Mouse (Mus musculus) MEL (cell line): ENCODE data around the gene Ctnnb1. TPM values are rescaled to one million over a fixed set of nuclear protein-coding genes. Genes with fewer than 3 reads are reported as not detected.

ENCODE experiments used
- DNase-seq: peaks from one replicate; pipeline ENCODE4 v3.0.0; 2011; ENCODE audit warnings: low read depth, low spot score
- H3K27ac ChIP-seq: 2 replicates; pipeline ENCODE4 v1.5.1; 2012; ENCODE audit warnings: low read depth, mild to moderate bottlenecking, control low read depth, low read length, moderate library complexity; ENCODE audit not compliant: control insufficient read depth
- H3K27me3 ChIP-seq, 2 experiments: fragments of 150-350 bp in 1 of 2; sonication (generic) in 1 of 2; 2 replicates each; pipeline ENCODE4 v1.6.1; 2012; ENCODE audit warnings: low read length in 2 of 2, mild to moderate bottlenecking in 2 of 2, improper control_type of control experiment in 1 of 2, moderate library complexity in 1 of 2; ENCODE audit not compliant: insufficient read depth in 2 of 2, control insufficient read depth in 1 of 2
- H3K36me3 ChIP-seq, 2 experiments: 2 replicates each; pipeline ENCODE4 v1.6.1; 2012 to 2014; ENCODE audit warnings: low read length in 2 of 2, improper control_type of control experiment in 1 of 2, inconsistent platforms in 1 of 2, mild to moderate bottlenecking in 1 of 2; ENCODE audit not compliant: insufficient read depth in 2 of 2, control insufficient read depth in 1 of 2
- H3K4me1 ChIP-seq, 2 experiments: fragments of 150-350 bp in 1 of 2; sonication (generic) in 1 of 2; 2 replicates each; pipeline ENCODE4 v1.6.1; 2012; ENCODE audit warnings: low read length in 2 of 2, improper control_type of control experiment in 1 of 2, mild to moderate bottlenecking in 1 of 2; ENCODE audit not compliant: insufficient read depth in 2 of 2, control insufficient read depth in 1 of 2
- H3K4me3 ChIP-seq, 2 experiments: fragments of 150-350 bp in 1 of 2; sonication (generic) in 1 of 2; 2 replicates each; pipeline ENCODE4 v1.5.1; 2012; ENCODE audit warnings: low read depth in 2 of 2, low read length in 2 of 2, mild to moderate bottlenecking in 2 of 2, moderate library complexity in 2 of 2, control low read depth in 1 of 2, improper control_type of control experiment in 1 of 2; ENCODE audit not compliant: control insufficient read depth in 1 of 2, insufficient read depth in 1 of 2
- H3K79me2 ChIP-seq: 2 replicates; pipeline ENCODE4 v1.6.1; 2012; ENCODE audit warnings: mild to moderate bottlenecking, low read length, moderate library complexity; ENCODE audit not compliant: control insufficient read depth, poor library complexity, insufficient read depth
- H3K9ac ChIP-seq: 2 replicates; pipeline ENCODE4 v1.6.1; 2012; ENCODE audit warnings: low read depth, mild to moderate bottlenecking, control low read depth, low read length, moderate library complexity; ENCODE audit not compliant: control insufficient read depth, poor library complexity, severe bottlenecking
- H3K9me3 ChIP-seq: fragments of 150-350 bp; sonication (generic); replicated peaks from 2 replicates; pipeline ENCODE4 v1.6.1; 2012; ENCODE audit warnings: mild to moderate bottlenecking, low read length, improper control_type of control experiment, moderate library complexity; ENCODE audit not compliant: insufficient read depth
- ELF1 ChIP-seq: IDR thresholded peaks from 2 replicates; pipeline ENCODE4 v1.6.1; 2014; ENCODE audit warnings: low read depth, mild to moderate bottlenecking, inconsistent platforms, low read length, improper control_type of control experiment, moderate library complexity
- EP300 ChIP-seq, 2 experiments: IDR thresholded peaks; 2 replicates each; pipeline ENCODE4 v1.6.1; 2011; ENCODE audit warnings: improper control_type of control experiment in 2 of 2, low read length in 2 of 2, low read depth in 1 of 2, mild to moderate bottlenecking in 1 of 2
- HCFC1 ChIP-seq: IDR thresholded peaks from 2 replicates; pipeline ENCODE4 v1.6.1; 2012; ENCODE audit warnings: low read depth, mild to moderate bottlenecking, inconsistent platforms, low read length, improper control_type of control experiment, moderate library complexity
- MAFK ChIP-seq: IDR thresholded peaks from 2 replicates; pipeline ENCODE4 v1.6.1; 2011; ENCODE audit warnings: low read depth, mild to moderate bottlenecking, low read length, improper control_type of control experiment, borderline replicate concordance
- MAX ChIP-seq: IDR thresholded peaks from 2 replicates; pipeline ENCODE4 v1.6.1; 2011; ENCODE audit warnings: low read length, improper control_type of control experiment
- MAZ ChIP-seq: IDR thresholded peaks from 2 replicates; pipeline ENCODE4 v1.6.1; 2012; ENCODE audit warnings: low read depth, mild to moderate bottlenecking, inconsistent platforms, low read length, improper control_type of control experiment
- NRF1 ChIP-seq: IDR thresholded peaks from 2 replicates; pipeline ENCODE4 v1.6.1; 2014; ENCODE audit warnings: low read depth, mild to moderate bottlenecking, inconsistent platforms, low read length, improper control_type of control experiment, moderate library complexity; ENCODE audit not compliant: poor library complexity, insufficient read depth, severe bottlenecking
- POLR2A ChIP-seq, 2 experiments: IDR thresholded peaks; 2 replicates each; pipeline ENCODE4 v1.6.1; 2011 to 2012; ENCODE audit warnings: low read length in 2 of 2, mild to moderate bottlenecking in 2 of 2, control low read depth in 1 of 2, improper control_type of control experiment in 1 of 2, low read depth in 1 of 2, moderate library complexity in 1 of 2; ENCODE audit not compliant: control insufficient read depth in 1 of 2, insufficient read depth in 1 of 2, poor library complexity in 1 of 2
- POLR2AphosphoS5 ChIP-seq: IDR thresholded peaks from 2 replicates; pipeline ENCODE4 v1.6.1; 2012; ENCODE audit warnings: low read depth, borderline replicate concordance, mild to moderate bottlenecking, inconsistent platforms, low read length, moderate library complexity, mixed read lengths
- RCOR1 ChIP-seq: IDR thresholded peaks from 2 replicates; pipeline ENCODE4 v1.6.1; 2012; ENCODE audit warnings: low read depth, mild to moderate bottlenecking, inconsistent platforms, low read length, improper control_type of control experiment
- SIN3A ChIP-seq: IDR thresholded peaks from 2 replicates; pipeline ENCODE4 v1.6.1; 2012; ENCODE audit warnings: low read length, improper control_type of control experiment, inconsistent platforms
- TAL1 ChIP-seq: IDR thresholded peaks from 2 replicates; pipeline ENCODE4 v1.6.1; 2012; ENCODE audit warnings: mild to moderate bottlenecking, inconsistent platforms, low read length, moderate library complexity, mixed read lengths
- TCF12 ChIP-seq: IDR thresholded peaks from 2 replicates; pipeline ENCODE4 v1.6.1; 2014; ENCODE audit warnings: low read depth, mild to moderate bottlenecking, inconsistent platforms, low read length, improper control_type of control experiment, moderate library complexity
- USF1 ChIP-seq: IDR thresholded peaks from 2 replicates; pipeline ENCODE4 v1.6.1; 2014; ENCODE audit warnings: low read depth, mild to moderate bottlenecking, inconsistent platforms, low read length, improper control_type of control experiment, moderate library complexity
- USF2 ChIP-seq, 2 experiments: IDR thresholded peaks; 2 replicates each; pipeline ENCODE4 v1.6.1; 2011 to 2012; ENCODE audit warnings: improper control_type of control experiment in 2 of 2, low read length in 2 of 2, borderline replicate concordance in 1 of 2, inconsistent platforms in 1 of 2, low read depth in 1 of 2, mild to moderate bottlenecking in 1 of 2; ENCODE audit not compliant: insufficient read depth in 1 of 2
- ZNF384 ChIP-seq: IDR thresholded peaks from 2 replicates; pipeline ENCODE4 v1.6.1; 2012; ENCODE audit warnings: low read depth, mild to moderate bottlenecking, inconsistent platforms, low read length, improper control_type of control experiment
- polyA plus RNA-seq, 2 experiments: library from polyadenylated mRNA; stranded (reverse) in 1 of 2; unstranded in 1 of 2; fragments of >175 nt in 1 of 2; fragments of >200 nt in 1 of 2; gene quantifications; 2 replicates each; pipeline versions ENCODE4 v1.2.1 to v1.2.4; 2012; ENCODE audit warnings: low replicate concordance in 2 of 2, low read depth in 1 of 2; ENCODE audit not compliant: insufficient read length in 2 of 2, insufficient read depth in 1 of 2, missing spikeins in 1 of 2
- total RNA-seq: library from RNA; depleted of rRNA; stranded (reverse); fragments of 300-350 nt; gene quantifications from 2 replicates; pipeline ENCODE4 v1.2.3, GENCODE M21; 2012

Gene Ctnnb1
- total and polyA plus RNA-seq, 3 experiments, result 302 to 701 (median 377) TPM

DNA sequence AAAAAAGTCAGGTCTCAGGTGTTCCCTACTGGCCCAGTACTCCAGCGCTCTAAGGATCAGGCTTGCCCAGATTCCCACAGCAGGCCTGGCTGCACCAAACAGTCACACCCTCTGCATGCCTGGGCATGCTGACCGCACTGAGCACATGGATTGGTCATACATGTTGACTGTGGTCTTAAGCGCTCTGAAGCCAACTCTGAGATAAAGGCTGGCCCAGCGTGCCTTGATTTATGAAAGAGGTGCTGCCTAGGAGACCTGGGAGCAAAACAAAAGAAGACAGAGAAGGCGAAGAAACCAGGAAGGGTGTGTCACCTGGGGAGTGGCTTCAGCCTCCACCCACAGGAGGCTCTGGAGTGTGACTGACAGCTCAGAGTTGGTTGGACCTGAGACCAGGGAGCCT, 9.9 kb upstream of the Ctnnb1 start:
- H3K36me3 ChIP-seq, result peaks cover 0 to 10% of the 10 kb centered on the region in 2 experiments; a peak in 2 of 4 replicates
- H3K9ac ChIP-seq, result peak overlapping the region; percentile 30; the same call in 1 of the 2 replicates
- H3K4me1 ChIP-seq, result peaks cover 5 to 18% of the 10 kb centered on the region in 2 experiments
- TF ChIP-seq MAX (0 out of 2 replicates have a peak, but pooled peaks have one; percentile 2), MAZ (no peak), TAL1 (no peak), POLR2A (IDR thresholded peaks at IDR 0.05; ENCODE audit: control insufficient read depth in 1 of 2, insufficient read depth in 1 of 2, low read depth in 1 of 2, low read length in 2 of 2, poor library complexity in 1 of 2) (no peak), MAFK (no peak), TCF12 (no peak), NRF1 (no peak), RCOR1 (no peak), EP300 (IDR thresholded peaks at IDR 0.05; ENCODE audit: low read depth in 1 of 2, low read length in 2 of 2) (no peak), ZNF384 (no peak), SIN3A (0 out of 2 replicates have a peak, but pooled peaks have one; percentile 6), USF1 (no peak), POLR2AphosphoS5 (no peak), USF2 (IDR thresholded peaks at IDR 0.05; ENCODE audit: borderline replicate concordance in 1 of 2, insufficient read depth in 1 of 2, low read depth in 1 of 2, low read length in 2 of 2) (no peak), HCFC1 (no peak), ELF1 (0 out of 2 replicates have a peak, but pooled peaks have one; percentile 34)
- no peaks in the 10 kb centered on the region for H3K9me3 ChIP-seq
- H3K79me2 ChIP-seq, result no peaks in the 10 kb centered on the region
- peak overlapping the region; percentile 21; the same call in 1 of the 2 replicates for H3K27ac ChIP-seq
- DNase-seq, result peak; percentile 66
- H3K27me3 ChIP-seq, result no peaks in the 10 kb centered on the region
- peak overlapping the region; percentile 50 to 60 for H3K4me3 ChIP-seq

GRCm38 (mm10) chr9:120926126-120926525, 2.9 kb upstream of the Ctnnb1 start:
- H3K4me1 ChIP-seq, result no peaks in the 10 kb centered on the region
- H3K79me2 ChIP-seq, result no peaks in the 10 kb centered on the region
- TF ChIP-seq HCFC1, result no peak
- no peak overlapping the region for H3K27ac ChIP-seq
- DNase-seq, result no peak
- no peak overlapping the region for H3K9ac ChIP-seq
- no peak overlapping the region for H3K4me3 ChIP-seq
- H3K27me3 ChIP-seq, result peaks cover 5 to 6% of the 10 kb centered on the region in 2 experiments
- no peaks in the 10 kb centered on the region for H3K9me3 ChIP-seq
- H3K36me3 ChIP-seq, result no peaks in the 10 kb centered on the region
